Mouse (Mus musculus) liver, embryonic 14.5 days (tissue): ENCODE results near the gene Cela2a.

ENCODE experiments used
- CTCF ChIP-seq: IDR thresholded peaks from 2 replicates; pipeline ENCODE4 v1.5.1; 2016; ENCODE audit warnings: antibody characterized with exemption, low read depth, control low read depth
- EP300 ChIP-seq: IDR thresholded peaks from 2 replicates; pipeline ENCODE4 v1.6.1; 2016; ENCODE audit warnings: antibody characterized with exemption, low read depth

DNA sequence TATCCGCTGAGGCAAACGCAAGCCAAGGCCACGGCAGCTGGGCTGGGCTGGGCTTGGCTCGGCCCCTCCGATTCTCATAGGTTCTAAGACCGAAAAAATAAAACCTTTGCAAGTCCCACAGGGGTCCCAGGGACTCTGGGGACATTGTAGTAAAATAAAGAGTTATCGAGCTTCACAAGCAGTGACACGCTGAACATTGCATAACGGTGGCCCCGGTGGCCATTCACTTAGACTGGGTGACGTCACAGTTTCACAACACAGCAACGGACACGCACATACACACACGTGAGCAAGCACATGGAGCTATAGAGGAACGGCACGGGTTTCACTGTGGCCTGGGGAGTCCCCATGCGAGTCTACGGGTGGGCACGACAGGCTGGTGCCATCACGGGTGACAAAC lies 32.5 kb upstream of the Cela2a start:
- no peak for TF ChIP-seq EP300
- no peak for TF ChIP-seq CTCF
